Mouse (Mus musculus) frontal cortex, postnatal 25 days (tissue): ENCODE results near the gene Eif4e3.

Experiments
- DNase-seq, 2 experiments: peaks; one replicate each; pipeline ENCODE4 v3.0.0; 2022; ENCODE audit warnings: low spot score in 2 of 2

Gene Eif4e3

DNA sequence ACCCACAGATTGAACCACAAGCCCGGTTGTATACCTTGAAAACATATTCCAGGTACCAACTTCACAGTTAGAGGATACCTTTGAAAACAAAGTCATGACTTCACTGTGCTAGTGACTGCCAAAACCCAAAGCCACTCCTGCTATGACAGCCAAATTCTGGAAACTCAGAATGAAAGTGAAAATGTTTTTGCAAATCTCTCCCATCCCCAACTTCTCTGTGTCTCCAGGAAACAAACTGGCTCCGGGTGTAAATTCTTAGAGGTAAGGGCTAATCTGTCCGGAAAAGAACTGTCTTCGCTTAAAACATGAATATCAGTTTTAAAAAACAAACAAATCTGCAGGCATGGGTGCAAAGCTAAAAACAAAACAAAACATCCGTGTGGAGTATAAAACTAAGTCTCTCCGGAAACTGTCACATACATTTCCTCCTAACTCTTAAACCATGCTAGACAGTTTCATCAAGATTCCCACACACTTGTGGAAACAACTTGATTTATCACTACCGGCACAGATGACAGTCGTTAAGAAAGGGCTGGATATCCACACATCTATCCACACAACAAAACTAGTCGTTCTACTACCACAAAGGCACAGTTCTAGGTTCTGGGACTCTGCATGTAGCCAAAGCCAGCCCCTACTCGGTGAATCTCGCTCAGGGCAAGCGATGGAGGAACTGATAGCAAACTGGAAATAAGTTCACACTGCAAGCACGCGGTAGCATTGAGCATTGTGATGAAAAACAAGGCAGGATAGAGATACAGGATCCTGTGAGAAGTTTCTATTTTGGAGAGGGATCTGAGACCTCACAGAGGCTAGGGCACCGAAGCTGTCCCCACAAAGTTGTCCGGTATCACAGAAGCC lies 884 bp downstream of the Eif4e3 start:
- no peak for DNase-seq

DNA sequence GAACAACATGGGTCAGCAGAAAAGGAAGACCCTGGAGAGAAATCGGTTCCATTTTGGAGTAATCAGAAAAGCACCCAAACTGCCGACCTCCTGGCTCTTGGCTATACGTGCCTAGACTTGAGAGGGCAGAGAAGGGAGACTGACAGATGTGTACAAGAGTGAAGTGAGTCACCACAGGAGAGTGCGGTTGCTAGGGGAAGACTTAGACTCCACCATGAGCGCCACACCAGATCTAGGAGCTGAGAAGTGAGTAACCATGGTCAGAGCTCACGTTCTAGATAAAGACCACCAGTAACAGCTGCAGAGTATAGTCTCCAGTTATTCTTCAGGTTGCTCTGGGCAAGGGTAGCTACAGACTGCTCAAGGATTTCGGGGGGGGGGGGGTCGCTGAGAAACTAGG lies 3.3 kb downstream of the Eif4e3 start:
- no peak for DNase-seq

DNA sequence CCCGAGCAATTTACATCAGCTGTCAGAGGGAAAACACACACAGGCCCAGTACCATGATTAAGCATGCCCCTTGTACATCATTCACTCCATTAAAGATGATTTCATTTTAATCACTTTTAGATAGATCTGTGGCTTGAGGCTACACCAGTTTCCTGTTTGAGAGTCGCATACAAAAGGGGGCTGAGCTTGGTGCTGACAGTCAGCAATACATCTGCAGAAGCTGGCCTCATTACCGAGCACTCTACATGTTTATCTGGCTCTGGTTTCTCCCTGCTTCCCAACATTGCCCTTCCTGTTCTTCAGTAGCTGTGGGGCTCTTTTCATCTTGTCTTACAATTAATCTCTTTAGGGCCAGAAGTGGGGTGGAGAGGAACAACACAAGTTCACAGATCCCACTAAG lies 6.1 kb downstream of the Eif4e3 start:
- no peak for DNase-seq

DNA sequence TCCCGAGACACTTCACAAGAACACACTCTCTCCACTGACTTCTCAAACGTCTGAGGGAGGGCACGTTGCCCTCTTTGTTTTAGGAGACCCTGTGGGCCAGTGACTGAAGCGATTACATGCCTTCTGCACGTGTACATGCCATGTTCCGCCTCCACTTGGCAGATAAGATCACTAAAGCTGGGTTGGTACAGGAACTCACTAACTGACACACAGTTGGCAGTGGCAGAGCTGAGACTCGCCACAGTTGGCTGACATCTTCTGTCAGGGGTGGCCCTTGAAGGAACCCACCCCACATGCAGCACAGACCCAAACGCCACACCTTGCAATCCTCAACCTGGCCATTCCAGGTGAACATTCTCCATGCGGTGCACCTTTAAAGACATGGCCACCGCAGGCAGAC lies 8.0 kb downstream of the Eif4e3 start:
- no peak for DNase-seq

DNA sequence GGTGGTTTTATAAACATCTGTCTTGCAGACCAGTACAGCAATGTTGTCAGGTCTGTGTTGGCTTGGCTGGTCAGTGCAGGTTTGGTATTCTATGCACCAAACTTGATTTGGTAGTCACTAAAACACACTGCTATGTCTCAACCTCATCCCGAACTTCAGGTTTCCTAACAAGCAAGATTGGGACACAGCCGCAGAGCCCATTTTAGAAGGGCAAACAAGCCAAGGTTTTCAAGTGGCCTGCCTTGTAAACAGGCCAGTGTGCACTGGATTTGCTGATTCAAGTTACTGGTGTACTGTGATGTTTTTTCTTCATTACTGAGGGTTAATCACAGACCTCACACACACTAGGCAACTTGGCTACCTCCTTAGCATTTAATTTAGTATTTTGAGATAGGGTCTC lies 10.5 kb downstream of the Eif4e3 start:
- no peak for DNase-seq

DNA sequence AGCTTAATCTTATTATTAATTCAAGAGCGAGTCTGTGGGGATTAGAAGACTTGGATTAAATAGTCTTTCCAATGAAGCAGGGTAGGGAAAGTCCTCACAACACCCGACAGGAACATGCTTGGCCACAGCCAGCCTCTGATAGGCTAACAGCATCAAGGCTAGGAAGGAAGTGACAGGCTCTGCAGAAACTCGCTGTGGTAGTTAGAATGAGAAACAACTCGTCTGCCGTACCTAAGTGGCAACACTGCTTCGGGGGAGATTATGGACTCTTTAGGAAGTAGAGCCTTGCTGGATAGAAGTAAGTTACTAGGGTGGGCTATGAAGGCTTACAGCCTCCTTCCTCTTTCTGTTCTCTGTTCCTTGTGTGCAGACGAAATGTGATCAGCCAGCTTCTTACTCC lies 11.1 kb downstream of the Eif4e3 start:
- no peak for DNase-seq

DNA sequence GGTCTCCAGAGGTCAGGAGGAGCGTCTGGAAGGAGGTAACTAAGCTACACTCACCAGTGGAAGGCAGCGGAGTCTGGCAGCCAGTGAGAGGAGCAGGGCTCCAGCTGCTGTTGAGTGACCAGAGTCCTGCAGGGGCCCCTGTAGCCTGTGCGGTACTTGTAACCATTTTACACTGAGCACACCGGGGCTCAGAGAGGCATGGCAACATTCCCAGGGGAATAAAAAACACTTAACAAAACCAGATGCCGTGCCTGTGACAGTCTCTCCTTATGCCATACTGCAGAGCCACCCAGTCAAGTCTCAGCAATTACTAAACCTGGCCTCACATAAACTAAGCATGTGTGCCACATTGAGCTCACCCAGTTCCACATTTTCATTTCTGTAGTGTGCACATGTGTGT lies 12.2 kb downstream of the Eif4e3 start:
- no peak for DNase-seq

DNA sequence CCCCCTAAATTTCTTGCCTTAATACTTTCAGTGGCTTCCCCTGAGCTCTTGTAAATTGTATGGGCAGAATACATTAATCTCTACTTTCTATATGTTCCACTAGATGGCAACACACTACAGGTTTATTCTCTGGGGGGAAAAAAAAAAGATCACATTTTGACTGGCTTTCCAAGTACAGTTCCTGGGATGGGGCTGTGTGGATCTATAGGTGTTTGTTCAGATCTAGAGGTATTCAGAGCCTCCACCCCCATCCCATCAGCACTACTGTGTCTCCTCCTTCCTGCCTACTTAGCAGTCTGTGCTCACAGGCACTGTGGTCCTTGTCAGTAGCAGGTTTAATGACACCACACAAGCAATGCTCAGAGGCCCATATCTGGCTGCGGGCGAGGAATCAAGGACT lies 14.2 kb downstream of the Eif4e3 start:
- no peak for DNase-seq

DNA sequence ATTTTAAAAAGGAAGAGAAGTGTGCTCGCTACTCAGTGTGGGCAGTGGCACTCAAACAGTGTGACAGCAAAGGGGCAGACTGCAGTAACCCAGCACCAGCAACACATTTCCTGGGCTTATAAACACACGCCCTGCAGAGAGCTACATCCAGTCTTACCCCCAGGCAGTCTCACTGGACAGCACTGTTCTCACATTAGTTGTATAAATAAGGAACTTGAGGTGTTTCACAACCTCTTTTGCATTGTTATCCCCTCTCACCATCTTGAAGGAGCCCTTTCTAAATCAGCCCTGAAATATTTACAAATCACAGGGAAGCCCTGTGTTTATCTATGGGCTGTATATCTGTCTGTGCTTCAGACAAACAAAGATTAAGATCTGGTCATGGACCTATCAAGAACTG lies 17.3 kb downstream of the Eif4e3 start:
- DNase-seq = no peak

DNA sequence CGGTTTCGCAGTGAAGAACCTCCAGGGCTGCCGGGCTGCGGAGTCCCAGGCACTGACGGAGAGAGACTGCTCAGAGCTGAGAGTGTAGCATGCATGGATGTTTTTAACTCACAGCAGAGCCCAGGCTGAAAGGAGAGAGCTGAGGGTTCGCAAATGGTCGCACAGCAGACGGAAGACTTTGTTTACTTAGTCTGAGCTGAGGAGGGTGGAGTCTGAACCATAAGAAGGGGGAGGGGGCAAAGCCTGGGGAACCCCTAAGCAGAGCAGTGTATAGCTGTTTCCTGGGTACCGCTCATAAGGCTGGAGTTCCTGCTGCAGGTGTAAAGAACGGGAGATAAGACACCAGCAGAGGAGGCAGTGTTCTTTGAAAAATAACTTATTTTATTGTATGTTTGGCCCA lies 20.2 kb downstream of the Eif4e3 start:
- DNase-seq = no peak

DNA sequence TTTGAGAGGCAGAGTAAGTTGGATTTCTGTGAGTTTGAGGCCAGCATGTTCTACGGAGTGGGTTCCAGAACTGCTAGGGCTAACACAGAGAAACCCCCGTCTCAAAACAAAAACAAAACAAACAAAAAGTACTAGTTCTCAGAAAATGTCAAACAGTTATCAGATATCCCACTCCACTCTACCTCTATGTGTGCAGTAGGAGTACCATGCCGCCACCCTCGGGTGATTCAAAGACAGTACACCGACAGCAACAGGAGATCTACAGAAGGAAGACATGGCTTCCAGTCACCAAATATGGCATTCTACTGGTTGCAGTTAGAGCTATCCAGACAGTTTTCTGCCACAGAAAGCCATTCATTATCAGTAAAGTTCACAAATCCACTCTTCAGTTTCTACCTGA lies 21.7 kb downstream of the Eif4e3 start:
- no peak for DNase-seq

DNA sequence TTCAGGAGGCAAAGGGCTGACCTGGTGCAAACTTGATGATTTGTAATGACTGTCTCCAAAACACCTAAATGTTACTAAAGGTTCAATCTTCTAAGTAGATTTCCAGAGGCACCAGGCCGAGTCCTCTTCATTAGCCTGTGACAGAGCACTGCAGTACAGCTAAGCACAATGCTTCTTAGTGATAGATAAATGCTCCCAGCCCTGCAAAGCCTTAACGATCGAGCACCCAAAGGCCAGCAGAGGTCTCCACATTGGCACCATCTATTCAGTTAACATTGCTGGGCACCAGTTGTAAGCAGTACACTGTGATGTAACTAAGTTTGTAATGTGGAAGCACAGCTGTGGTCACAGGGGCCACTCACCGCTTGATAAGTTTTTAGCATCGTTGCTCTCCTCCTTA lies 22.2 kb downstream of the Eif4e3 start:
- DNase-seq = no peak

DNA sequence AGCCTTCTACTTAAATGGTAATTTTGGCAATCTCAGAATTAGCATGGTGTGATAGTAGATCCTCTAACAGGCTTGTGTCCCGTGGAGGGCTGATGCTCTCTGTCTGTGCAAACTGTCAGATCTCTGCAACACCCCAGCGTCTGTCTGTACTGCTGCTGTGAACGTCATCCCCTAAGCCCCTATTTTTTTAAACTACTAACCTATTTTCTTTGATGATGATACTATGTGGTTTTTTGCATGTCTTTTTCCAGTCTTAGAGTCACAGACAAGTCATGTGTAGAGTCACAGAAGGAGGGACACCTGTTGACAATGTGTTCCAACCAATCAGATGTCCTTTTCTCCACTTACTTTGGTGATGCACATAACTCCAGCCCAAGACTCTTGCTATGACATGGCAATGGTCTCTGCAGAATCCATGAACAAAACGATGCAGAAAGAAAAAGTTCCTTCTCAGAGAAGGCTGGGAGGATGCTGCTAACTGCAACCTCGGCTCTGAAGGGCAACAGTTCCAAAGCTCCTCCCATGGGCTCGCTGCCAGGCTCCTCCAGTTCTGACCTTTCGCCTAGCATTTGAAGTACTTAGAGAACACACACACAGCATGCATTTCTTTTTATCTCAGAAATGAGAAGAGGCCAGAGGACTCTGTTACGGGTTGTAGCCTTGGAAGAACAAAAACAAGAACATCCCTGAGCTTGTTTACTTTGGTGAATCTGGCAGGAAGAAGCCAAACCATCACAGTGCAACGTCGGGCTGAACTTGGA lies 23.0 kb downstream of the Eif4e3 start:
- no peak for DNase-seq

DNA sequence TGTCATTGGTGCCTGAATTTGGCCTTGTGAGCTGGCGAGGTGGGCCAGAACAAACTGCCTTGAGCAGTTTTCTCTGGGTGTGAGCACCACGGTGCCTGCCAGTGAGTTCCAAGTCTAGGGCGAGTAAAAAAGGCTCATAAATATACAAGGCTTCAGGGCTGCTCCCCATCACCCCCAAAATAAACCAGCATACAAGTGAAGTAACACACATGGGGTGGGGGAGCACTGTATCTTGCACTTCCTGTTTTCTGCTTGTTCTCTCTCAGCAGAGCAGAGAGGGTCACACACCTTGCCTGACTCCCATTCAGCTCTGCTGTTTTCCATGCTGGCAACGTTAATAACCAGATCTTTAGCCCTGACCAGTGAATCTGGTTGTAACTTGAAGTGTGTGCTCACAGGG lies 29.1 kb downstream of the Eif4e3 start:
- no peak for DNase-seq

DNA sequence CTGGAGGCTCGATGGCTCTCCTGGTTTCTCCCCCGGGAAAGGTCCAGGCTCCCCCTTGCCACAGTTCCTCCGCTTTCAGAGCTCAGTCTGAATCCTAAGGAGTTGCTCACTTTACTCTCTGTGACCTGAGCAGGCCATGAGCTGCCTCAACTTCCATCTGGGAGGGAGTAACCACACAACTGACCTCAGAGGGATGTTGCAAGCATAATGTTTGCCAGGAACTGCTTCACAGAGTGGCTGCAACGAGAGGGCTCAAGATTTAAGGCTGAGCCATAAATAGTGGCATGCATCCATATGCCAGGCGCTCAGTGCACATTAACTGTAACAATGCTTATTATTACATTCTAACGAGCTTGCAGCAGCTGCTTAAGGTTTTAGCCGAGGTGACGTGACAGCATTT lies 29.8 kb downstream of the Eif4e3 start:
- no peak for DNase-seq

DNA sequence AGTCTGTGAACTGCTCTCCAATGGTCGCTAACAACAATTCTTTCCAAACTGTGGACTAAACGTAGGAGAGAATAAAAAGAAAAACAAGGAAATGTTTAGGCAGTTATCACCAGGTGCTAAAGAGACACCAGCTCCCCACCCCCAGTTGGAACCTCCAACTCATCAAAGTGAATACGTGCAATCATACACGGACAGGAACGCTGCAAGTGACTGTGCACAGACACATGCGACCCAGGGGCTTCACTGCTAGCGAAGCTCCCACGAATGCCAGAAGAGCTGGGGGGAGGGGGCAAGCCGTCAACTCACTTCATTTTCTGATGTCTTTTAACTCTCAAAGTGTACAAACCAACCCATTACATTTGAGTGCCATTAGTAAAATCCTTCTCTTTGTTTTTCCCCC lies 30.4 kb downstream of the Eif4e3 start:
- no peak for DNase-seq

DNA sequence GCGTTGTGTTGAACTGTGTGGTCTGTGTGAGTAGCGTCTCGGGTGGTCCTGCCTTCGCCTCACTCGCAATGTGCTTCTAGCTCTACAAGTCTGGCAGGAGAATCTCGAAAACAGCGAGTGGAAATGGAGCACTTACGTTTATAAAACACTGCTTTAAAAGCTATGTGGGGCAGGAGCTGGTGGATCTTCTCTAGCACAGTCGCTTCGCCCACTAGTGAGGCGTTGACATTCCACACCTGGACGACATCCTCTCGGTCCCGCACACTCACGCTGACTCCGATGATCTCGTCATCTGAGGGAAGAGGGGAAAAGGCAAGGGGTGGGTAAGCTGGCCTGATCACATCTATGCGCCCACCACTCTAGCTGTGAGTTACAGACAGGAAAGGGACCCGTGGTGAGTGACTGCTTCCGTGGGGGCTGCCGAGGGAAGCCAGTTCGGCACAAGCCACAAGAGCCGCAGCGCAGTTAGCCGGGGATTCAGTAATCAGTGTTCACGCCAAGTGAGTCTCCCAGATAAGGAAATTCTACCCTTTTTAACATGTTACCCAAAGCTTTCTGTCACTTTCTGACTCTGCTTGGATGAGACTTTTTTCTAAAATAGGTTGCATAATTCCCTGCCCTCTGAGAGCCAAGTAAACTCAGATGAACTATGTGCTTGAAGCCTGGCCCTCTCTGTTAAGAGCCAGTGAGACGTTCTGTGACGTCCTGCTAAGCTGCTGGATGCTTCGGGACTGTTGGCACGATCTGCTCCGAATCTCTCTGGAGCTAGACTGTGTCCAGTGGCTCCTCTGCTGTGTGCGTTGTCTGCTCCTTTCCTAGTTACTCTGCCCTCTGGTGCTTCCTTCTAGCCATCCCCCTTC lies 34.2 kb downstream of the Eif4e3 start:
- no peak for DNase-seq

DNA sequence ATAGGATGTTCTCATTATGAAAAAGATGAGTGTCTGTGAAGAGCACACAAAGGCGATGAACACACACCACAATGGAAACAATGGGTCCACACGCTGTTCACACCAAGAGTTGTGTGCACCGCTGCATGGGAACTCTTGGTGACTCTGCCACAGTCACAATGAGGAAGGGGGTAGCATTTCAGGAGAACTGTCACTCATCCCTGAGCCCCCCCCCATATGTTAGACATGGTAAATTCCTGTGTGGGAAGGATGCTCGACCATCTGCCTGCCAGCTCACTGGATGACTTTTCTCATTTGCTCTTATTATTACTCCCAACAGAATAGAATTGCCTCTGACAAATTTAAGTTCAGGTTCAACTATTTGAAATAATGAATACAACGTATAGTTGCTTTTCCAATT lies 34.9 kb downstream of the Eif4e3 start:
- no peak for DNase-seq

DNA sequence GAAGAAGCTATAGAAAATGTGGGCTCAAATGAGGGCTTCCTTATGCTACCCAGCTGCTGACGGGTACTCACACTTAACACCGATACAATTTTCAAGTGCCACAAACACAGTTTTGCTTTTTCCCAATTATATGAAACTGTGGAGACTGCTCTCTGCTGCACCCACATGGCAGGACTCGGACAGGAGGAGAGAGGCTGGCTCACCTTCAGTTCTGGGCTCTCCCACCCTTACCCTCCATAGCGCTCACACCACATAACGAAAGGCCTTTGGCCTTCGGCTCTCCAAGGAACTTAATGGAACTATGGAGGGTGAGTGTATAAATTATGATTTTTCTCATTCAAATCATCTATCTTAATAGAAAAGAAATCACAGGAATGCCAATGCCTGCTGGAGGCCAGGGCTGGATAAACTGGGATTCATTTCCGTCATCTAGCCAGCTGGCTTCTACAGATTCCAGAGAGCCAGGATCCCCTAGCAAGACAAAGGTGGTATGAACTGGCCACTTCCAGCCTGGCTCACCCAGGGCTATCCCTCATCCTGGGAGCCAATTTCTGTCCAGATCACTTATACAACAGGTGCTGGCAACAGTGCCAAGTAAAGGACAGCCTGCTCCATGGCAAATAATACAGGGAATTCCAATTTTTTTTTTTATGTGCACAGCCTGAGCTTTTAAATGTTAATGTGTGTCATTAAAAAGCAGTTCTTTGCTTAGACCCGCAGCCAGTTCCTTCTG lies 36.7 kb downstream of the Eif4e3 start:
- DNase-seq = no peak

DNA sequence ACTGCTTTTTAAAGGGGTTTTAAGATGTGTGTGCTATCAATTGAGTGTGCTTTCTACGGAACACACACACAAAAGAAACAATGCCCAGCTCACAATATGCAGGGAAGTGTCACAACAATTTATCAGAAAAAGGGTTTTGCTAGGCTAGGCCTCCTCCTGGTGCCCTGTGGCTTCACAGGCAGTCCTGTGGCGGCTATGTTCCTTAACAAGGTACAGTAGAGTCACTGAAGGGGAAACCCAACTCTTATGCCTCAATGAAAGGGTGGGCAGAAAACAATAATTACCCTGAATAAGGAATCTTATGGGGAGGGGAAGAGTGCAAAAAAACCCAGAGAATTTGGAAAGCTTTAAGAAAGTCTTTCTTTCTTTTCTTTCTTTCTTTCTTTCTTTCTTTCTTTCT lies 40.2 kb downstream of the Eif4e3 start:
- DNase-seq = no peak

DNA sequence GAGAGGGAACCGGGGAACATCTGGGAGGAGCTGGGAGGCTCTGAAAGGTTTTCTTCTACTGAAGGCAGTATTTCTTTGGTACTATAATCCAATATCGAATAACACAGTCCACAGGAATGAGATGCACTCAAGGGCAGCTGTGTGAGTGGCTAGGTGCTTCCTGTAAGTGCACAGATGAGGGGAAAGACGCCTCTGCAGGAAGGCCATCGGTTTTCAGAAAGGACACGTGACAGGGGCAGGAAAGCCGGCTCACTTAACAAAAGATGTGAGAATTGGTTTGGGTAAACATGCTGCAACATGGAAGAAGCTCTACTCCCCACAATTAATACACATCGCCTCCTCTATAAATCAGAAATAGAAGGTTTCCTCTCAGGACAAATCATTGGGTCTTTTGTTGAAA lies 40.8 kb downstream of the Eif4e3 start:
- no peak for DNase-seq

DNA sequence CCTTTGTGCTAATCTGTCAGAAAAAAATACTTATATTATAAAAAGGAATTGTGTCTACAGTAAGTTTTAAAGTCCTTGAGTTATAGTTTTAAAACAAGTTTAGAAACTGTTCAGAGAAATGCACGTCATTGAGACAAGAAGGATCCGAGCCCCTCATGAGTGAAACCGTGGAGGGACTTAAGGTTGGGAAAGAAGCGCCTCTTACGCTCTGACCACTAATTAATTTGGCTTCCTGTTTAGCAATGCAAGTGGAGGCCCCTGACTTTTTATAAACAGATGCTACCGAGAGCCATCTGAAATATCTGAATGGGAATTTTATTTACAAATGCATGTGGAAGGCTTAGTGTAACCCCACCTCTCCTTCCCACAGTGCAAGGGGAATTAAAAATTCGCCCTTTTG lies 41.3 kb downstream of the Eif4e3 start:
- no peak for DNase-seq
